Mouse (Mus musculus): ENCODE measurements at regions not wholly inside any gene's neighbourhood (a gene's known extent, or its start where the extent isn't known, plus 50 kb on each side); places are given as distances from the start of the nearest gene placed in this dataset.

DNA sequence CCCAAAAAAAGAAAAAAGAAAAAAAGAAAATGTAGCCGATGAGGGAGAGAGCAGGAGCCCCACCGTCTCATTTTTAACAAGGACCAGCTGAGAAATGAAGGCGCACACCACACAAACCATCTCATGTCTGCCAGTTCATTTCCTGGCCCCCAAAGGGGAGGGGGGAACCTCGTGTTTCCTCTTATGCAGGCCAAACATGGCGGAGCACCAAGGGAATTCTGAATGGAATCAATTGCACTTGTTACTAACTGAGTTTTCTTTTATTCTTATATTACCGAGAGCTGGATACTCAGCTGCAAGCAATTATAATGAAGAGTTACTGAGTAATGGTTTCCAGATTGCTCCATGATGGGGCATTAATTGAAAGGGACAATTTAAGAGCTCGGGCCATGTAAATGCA, 348.5 kb upstream of the Npvf start:
- no peak for DNase-seq (ENCODE audit: low spot score in 2 of 2)

DNA sequence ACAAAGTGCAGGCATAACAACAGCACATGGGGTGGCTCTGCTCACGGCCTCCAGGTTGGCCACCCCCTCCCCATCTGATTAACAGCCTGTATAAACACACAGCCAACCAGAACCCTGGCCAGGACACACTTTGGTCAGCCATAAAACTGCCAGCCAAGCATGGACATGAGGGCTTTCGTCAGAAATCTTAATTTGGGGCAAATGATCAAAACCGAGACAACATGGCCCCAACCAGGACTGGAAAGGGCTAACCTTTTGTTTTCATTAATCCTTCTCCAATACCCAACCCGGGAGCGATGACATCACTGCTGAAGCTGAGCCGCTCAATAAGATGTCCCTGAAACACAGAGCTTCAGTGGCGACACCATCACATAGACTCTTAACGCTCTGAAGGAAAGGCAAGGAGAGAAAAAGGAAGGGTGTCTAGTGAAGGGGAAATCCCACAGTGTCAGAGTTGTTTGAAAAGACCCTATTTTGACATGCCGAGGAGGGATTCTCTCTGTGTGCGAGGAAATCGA, 351.9 kb upstream of the Npvf start:
- no peak for DNase-seq (ENCODE audit: low spot score in 2 of 2)

DNA sequence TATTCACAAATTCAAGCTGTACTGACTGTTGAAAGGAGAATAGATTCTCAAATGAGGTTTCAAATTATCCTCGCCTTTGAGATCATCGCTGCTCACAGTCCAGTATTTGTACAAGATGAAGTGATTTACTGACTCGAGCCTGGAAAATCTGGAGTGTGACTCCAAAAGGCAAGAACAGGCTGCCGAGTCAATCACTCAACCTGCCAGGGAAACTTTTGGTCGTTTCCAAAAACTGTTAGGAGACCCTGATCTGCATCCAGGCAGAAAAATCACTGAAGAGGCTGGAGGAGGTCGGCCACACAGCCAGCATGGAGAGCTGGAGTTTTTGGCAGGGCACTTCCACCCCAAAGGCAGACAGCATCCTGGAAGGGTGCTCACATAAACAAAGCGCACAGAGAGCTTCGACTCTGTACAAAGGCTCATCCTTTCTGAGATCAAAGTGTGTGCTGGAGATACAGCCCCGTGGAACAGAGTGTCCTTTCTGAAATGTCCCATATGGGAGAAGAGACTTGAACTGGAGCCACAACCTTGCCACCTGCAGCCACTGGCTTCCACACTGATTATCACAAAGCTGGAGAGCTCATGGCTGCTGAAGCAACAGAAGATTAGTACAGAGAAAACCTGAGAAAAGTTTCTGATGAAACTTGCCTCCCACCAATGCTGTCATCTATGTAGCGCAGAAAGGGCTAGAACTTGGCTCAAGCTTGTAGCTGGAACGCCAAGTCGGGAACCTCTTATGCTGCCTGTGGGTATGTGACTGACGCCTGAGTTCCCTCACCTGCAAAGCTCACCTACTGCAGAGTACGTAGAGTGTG, 355.5 kb upstream of the Npvf start:
- no peak for DNase-seq (ENCODE audit: low spot score in 2 of 2)

DNA sequence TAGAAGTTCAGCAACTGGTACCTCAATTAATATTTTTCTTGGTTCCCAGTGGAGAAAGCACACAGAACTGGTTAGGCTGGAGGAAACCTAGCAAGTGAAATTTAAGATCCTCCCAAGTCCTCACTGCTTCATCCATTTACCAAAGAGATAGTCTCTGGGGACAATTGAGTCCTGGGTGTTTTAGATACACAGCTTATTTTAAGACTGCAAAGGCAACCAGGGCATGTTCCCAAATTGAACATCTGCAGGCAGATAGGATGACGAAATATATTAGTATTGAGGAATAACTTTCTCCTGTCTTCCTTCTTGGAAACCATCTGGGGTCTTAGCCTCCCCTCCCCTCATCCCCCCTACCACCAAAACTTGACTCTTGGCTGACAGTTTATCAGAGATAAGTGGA, 356.3 kb upstream of the Npvf start:
- no peak for DNase-seq (ENCODE audit: low spot score in 2 of 2)

DNA sequence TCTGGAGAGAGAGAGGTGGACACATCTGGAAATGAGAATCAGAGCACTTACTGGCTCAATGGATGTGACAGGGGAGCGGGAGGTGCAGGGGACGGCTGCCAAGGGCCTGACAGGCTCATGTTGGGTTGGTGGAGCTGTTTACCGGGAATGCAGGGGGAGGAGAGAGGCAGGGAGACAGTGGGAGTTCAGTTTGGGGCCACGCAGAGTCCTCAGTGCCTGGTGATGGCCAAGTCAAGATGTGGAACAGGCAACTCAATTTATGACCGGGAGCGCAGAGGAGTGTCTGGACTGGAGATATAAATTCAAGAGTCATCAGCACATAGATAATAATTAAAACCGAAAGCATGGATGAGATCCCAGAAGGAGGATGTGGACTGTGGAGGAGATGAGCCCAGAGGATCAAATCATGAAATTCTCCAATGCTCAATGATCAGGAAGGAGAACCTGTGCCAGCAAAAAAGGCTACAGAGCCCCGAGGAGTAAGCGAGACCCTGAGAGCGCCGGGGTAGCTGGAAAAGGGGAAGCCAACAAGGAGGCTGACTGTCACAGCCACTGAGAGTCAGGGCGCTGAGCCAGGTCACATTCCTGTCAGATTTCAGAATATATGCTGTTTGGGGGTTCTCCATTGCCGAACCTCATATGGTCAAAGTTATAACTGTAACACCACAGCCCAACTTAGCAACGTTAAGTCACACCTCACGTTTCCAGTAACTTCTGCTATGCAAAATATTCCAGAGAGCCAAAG, 358.0 kb upstream of the Npvf start:
- no peak for DNase-seq (ENCODE audit: low spot score in 2 of 2)

DNA sequence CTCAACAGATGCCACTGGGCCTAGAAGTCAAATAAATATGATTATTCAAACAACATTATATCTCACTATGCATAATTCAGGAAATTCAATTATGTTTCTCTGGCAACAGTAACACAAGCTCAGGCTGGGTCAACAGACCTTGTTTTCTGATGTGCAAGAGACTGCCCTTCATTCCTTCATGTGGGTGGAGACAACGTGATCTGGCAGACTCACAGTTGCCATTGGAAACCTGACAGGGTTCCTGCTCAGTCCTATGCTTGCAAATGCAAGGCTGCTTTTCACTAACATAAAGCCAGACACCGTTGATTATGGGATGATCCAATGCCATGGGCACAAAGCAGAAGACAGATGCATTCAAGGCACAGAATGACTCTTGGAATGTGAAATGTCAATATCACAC, 361.5 kb upstream of the Npvf start:
- peak; percentile 16 to 32 for DNase-seq (ENCODE audit: low spot score in 2 of 2)

DNA sequence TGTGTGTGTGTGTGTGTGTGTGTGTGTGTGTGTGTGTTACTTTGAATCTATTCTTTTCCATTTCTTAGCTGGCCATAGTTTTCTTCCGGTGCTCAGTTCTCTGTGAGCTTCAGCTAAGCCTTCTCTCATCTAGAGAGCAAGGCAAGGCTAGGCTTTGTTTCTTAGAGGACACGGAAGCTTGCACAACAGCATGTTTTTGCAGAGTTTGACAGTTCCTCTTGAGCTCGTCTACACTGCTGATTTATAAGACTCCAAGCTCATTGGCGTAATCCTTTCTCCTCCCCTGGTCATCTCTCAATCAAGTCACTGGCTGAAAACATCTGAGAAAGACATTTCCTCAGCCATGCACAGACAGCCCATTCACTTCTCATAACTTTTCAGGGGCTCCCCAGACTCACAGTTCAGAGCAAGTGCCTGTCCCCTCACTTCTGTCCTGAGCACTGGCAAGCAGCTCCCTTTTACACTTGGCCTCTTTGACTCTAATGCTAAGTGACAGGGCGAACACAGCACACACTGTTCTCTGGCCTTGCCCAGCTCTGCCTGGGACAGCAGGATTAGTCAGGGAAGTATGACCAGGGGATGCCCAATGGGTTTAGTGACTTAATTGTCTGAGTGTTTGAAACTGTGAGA, 362.3 kb upstream of the Npvf start:
- no peak for DNase-seq (ENCODE audit: low spot score in 2 of 2)

DNA sequence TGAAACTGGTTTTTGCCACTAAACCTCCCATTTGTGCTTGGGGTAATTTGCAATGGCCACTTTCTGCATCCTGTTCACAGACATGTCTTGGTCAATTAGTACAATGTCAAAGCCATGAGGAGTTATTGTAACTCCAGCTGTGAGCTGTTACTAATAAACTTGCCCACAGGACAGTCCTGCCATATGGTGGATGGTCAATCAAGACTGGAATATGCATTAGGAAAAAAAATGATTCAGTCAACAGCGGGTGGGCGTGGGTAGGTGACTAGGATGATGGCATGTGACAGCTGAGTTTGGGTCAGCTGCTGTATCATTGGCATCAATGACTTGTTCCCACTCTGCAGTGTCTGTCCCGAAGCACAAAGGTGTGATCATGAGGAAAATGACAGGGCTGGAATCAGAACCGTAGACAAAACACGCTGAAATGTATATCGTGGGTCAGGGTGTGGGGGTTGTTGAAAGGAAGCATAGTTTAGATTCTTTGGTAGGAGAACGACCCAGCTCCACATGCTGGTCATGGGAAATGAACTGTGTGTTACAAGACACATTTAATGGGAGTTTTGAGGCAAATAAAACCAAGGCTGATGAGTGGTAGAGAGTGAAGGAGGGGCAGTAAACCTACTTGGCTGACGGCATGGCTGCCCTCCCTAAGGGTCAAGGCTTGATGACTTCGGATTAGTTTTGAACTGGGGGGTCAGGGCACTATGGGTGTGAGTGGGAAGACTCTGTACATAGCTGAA, 363.2 kb upstream of the Npvf start:
- DNase-seq (ENCODE audit: low spot score in 2 of 2), result no peak

DNA sequence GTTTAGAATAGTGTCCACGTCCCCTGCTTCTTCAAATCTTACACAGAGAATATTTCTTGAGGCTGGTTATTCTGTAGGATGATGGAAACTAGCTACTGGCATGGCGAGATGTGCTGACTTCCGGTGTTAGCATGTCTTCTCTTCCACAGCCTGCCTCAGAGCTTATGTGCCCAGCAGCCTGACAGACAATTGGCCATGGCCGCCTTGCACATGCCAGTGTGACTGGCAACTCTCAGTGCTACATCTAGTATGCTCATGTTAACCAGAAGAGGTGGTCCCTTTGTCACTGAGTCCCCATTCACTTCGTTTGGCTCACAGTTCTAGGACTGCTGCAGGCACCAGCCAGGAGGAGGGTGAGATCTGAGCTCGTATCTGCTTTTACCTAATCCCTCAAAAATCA, 367.0 kb upstream of the Npvf start:
- DNase-seq (ENCODE audit: low spot score in 2 of 2), result no peak

DNA sequence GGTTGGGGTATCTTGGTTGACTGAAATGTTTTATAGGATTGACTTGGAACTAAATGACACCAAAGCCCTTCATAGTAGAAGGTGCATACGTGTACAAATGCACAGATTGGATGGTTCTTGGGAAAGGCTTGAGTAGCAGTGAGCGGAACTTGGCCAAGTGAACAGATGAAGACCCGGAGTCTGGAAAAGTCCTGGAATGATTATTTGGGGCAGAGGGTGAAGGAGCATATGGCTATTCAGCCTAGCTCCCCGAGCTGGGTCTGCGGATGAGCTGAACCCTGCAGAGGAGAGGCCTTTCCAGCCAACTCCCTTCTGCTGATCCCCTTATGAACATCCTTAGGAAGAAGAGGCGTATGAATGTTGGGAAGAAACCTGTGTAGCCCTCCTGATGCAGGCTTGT, 369.1 kb upstream of the Npvf start:
- no peak for DNase-seq (ENCODE audit: low spot score in 2 of 2)

DNA sequence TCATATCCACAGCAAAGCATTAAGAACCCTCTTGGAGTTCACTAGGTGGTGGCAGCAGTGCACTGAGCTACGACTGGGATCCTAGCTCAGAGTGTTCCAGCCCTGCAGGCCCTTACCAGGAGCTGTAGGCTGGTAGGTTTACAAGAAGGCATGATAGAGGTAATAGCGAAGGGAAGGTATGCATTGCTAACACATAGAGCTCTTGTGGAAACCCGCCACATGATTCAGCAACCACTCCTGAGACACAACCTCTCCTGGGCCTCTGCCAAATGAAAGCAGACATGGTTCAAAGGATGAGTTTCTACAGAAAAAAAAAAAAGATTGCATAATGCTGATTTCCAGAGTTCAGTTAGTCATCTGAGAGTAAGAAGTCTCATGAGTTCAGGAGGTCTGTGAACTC, 370.5 kb upstream of the Npvf start:
- DNase-seq (ENCODE audit: low spot score in 2 of 2), result no peak

DNA sequence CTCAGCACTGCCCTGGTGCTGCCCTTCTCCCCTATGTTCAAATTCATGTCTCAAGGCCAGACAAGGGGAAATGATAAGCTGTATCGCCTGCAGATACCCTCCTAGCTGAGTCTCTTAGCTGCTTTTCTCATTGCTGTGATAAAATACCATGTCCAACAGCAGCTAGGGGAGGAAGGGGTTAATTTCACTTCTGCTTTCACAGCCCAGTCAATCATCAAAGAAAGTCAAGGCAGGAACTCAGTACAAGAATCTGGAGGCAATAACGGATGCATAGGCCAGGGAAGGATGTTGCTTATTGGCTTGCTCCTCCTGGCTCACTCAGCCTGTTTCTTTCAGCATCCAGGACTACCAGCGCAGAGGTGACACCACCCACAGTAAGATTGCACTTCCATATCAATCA, 371.2 kb upstream of the Npvf start:
- no peak for DNase-seq (ENCODE audit: low spot score in 2 of 2)

DNA sequence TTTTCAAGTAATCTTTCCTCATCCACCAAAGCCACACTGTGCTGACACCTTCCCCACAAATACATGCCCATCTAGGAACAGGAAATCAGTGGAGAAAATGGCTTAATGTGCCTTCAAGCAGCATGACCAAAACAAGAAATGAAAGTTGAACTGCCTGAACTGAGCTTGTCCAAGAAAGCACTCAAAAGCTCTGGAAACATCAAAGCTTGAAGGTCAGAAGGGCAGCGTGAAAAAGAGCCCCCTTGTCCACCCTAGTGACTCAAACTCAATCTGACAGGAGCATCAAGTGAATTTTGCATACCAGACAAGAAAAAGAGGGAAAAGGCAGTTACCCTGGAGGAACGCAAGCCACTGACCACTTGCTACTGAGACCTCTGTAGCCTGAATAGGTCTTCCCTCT, 373.1 kb upstream of the Npvf start:
- no peak for DNase-seq (ENCODE audit: low spot score in 2 of 2)

DNA sequence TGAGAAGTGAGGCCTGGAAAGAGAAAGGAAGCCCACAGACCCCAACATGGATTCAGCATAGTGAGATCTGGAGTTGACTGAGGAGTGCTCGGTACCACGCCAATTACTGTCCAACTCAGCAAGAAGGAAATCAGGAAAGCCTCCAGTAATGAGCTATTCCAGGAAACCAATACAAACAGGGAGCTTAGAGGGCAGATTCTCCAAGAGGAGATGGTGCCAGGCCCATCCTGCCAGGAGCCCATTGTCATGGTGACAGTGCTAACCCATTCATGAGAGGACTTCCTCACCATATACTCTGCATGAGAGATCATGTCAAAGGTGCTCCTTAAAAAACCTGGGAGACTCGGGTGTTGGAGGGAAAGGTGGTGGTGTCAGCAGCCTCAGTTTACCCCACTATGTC, 375.3 kb upstream of the Npvf start:
- no peak for DNase-seq (ENCODE audit: low spot score in 2 of 2)

DNA sequence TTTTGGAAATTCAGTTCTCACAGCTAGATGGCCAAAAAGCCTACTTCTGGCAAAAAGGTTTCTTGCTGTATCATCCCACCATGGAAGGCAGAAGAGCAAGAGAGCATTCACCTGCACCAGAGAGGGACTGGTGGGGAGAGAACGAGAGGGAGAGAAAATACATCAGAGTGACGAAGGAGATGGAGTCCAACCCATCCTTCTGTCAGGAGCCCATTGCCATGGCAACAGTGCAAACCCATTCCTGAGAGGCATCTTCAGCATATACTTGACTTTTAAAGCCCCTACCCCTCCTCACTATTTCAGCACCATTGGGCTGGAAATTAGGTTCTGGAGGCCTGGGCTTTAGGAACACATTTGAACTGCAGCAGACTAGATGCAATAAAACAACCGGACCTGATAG, 375.7 kb upstream of the Npvf start:
- no peak for DNase-seq (ENCODE audit: low spot score in 2 of 2)

DNA sequence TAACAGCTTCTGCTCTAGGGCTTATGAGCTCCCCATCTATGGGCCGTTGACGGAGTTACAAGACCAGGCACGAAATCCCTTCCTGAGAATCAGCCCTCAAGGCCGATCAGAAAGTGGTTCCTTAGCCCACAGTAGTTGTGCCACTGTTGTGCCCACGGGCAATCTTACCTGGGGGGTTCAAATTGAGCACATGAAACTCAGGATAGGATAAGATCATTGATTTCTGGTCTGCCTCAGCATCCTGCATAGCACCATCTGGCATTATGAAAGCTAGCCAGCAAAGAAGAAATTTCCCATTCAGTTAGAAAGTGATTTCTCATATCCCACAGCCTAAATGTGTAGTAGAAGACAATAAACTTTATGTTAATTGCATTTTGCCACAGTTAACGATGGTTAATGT, 379.6 kb upstream of the Npvf start:
- DNase-seq (ENCODE audit: low spot score in 2 of 2), result no peak

DNA sequence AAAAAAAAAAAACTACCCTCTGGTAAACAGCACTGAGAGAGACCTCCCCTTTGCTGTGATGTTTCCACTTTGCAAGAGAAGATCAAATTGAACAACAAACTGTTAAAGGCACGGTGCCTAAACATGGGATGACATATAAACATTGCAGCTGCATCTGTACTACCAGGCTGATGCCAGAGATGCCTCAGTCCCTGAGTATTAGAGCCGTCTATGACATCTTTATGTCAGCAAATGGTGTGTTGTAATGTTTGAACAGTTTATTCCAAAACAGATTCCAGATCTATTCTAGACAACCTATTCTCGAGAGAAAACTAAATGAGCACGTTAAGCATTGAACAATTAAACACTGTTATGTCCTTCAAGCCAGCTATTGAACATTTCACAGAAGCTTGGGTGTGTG, 381.8 kb upstream of the Npvf start:
- no peak for DNase-seq (ENCODE audit: low spot score in 2 of 2)

DNA sequence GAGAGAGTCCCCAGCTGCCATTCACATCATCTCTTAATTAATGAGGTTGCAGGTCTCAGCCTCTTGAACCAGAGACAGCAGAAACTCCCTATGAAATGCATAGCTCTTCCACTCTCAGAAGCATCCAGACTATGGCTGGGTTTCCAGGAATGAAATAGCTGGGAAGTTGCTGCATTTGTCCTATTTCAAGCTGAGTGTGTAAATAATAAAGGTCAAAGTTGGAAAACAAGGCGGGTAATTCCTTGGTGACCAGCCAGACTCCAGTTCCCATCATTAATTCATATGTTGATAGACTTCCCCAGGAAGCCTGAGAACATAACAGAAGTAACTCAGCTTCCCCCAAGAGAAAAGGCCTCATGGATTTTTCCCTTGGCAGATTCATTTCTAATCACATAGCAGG, 382.3 kb upstream of the Npvf start:
- DNase-seq (ENCODE audit: low spot score in 2 of 2), result no peak

DNA sequence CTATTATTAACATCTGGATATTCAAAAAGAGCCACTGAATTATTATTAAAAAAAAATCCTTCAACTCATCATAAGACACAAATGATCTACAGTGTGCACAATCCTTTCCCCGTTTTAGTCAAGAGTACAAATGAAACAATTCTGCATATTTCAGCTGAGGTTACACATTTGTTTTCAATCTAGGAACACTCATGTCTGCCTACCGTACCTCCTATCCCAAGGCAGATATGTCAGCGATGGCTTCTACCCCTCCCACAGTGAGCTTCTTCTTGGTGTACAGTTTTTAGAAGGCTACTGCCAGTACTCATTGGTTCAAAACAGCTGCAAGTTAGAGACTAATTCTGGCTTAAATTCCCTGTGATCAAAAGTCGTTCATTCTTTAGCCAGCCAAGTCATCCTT, 382.7 kb upstream of the Npvf start:
- no peak for DNase-seq (ENCODE audit: low spot score in 2 of 2)

DNA sequence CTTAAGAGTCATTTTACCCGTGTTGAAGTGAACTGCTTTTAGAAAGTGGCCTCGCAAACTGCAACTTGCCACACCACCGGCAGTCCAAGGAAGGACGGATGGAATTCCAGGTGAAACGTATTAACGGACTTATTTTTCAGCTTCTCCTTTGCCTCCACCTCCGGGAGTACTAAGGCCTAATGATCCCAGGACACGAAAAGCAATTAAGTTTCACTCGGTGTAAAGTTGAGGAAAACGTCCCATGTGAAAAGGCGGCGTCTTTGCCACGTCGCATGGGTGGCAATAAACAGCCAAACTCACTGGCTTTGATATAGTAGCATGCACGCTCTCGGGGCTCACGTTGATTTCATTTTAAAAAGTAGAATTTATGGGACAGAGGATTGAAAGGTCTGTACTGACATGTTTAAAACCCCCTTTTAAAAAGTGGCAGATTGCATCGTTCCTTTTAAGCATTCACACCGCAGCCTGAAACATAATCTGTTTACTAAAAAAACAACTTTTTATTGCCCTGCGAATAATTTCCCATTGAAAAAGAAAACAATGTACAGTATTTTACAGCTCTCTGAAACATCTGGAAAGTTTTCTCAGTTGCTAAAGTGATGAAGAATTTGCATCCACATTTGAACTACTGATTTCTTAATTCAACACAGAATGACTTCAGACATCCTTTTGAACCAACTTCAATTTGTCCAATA, 385.4 kb upstream of the Npvf start:
- DNase-seq (ENCODE audit: low spot score in 2 of 2), result no peak

DNA sequence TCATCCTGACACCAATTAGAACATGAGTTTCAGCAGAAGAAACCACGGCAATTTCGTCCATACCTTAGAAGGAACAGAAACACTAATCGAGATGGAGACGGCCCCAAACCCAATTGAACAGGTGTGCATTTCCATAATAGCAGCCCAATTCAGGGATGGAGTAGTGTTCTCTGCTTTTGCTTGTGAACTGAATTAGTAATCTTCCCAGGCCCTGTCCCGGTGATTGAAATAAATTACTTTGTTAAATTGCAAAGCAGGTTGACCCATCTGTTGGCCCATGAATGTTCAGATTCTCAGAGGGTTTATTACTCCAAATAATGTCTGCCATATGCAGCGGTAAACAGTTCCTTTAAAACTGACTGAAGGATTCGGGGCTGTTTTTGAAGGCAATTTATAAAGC, 388.5 kb upstream of the Nfe2l3 start:
- DNase-seq (ENCODE audit: low spot score in 2 of 2), result no peak

DNA sequence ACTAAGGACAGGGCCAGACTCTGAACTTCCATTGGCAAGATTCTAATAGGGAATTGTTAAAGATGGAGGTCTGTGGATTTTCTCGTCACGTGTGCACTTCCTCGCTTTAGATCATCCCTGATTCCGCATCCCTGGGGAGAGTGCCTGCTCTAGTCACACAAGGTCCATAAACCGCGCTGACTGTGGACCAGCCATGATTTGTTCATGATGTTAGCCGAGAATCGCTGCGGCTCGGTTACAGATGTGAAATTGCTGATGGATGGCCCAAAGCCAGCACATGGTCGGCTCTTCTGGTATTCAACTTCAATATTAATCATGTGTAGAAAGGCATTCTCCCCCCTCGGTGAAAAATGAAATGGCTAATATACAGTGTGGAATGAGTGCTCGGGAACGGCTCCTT, 387.6 kb upstream of the Nfe2l3 start:
- no peak for DNase-seq (ENCODE audit: low spot score in 2 of 2)
